Mouse (Mus musculus): ENCODE data around the gene Ess2. TPM values are rescaled to one million over a fixed set of nuclear protein-coding genes. Genes with fewer than 3 reads are reported as not detected.
"Not testable (repeated sequence)": the region's sequence is repeated elsewhere in the genome, so short reads cannot be mapped to it uniquely, and the experiment has no call there.

The Ess2 gene
- polyA plus RNA-seq (2015; fragmentation: Nextera tagmentation; extraction: Ambion mirVana) = 41.8 and 46.2 TPM in 2 replicates

GRCm38 (mm10) chr16:17911052-17911595, at the start of gene Ess2:
Ess2 (minus strand) TSS chr16:17911348.
- Histone ChIP-seq H3K27me3 (replicated peaks; ENCODE audit: control insufficient read depth, insufficient read depth, low read length) (peaks cover 31% of the 10 kb centered on the region), H3K4me1 (ENCODE audit: control insufficient read depth, insufficient read depth, low read depth, low read length) (peaks cover 15% of the 10 kb centered on the region), H3K9me3 (ENCODE audit: control insufficient read depth, low read length) (no peaks in the 10 kb centered on the region), H3K4me3 (ENCODE audit: low read length) (peak within 1 kb of the TSS; percentile 59), H3K36me3 (ENCODE audit: control insufficient read depth, insufficient read depth, low read length) (peaks cover 22% of the 10 kb centered on the region), H3K4me2 (ENCODE audit: low read length) (peak within 1 kb of the TSS; percentile 93), H3K27ac (ENCODE audit: low read depth, low read length) (peak within 1 kb of the TSS; percentile 62), H3K9ac (ENCODE audit: low read depth, low read length) (peak within 1 kb of the TSS; percentile 77)
- WGBS = under 1% methylated on average over 35 of the region's 35 CpGs
- ATAC-seq = peak; percentile 95

- H3K9me3 ChIP-seq (ENCODE audit: control insufficient read depth, low read length); H3K4me3 ChIP-seq (ENCODE audit: low read length); H3K27me3 ChIP-seq (replicated peaks; ENCODE audit: control insufficient read depth, insufficient read depth, low read length); H3K4me1 ChIP-seq (ENCODE audit: control insufficient read depth, insufficient read depth, low read depth, low read length); H3K4me2 ChIP-seq (ENCODE audit: low read length); H3K27ac ChIP-seq (ENCODE audit: low read depth, low read length); ATAC-seq; H3K9ac ChIP-seq (ENCODE audit: low read depth, low read length); H3K36me3 ChIP-seq (ENCODE audit: control insufficient read depth, insufficient read depth, low read length): not testable (repeated sequence)
- WGBS = 93% methylated on average over 16 of the region's 17 CpGs
Observed at GRCm38 (mm10) chr16:17956052-17956638, 45.0 kb upstream of the Ess2 start.

DNA sequence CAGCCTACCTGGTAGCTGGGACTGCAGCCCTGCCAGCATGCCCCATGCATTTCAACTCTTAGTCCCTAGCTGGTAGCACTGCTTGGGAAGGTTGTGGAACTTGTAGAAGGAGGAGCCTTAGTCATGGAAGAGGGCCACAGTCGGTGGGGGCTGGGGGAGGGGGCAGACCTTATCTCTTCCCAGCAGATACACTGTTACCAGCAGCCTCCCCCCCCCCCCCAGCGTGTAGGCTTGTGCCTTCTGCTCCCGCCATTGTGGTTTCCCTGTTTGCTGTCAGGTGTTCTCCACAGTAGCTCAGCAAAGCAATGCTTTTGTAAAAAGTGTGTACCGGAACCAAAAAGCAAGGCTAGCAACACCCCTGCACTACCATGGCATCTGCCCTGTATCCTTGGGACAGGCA, 40.5 kb upstream of the Ess2 start:
- 87% methylated on average over 3 of the region's 4 CpGs for WGBS
- H3K4me3 ChIP-seq (ENCODE audit: low read length) = no peak overlapping the region
- H3K4me2 ChIP-seq (ENCODE audit: low read length) = no peak overlapping the region
- ATAC-seq = no peak
- no peaks in the 10 kb centered on the region for H3K9me3 ChIP-seq (ENCODE audit: control insufficient read depth, low read length)
- no peak overlapping the region for H3K27ac ChIP-seq (ENCODE audit: low read depth, low read length)
- H3K9ac ChIP-seq (ENCODE audit: low read depth, low read length) = no peak overlapping the region
- no peaks in the 10 kb centered on the region for H3K36me3 ChIP-seq (ENCODE audit: control insufficient read depth, insufficient read depth, low read length)
- no peaks in the 10 kb centered on the region for H3K27me3 ChIP-seq (replicated peaks; ENCODE audit: control insufficient read depth, insufficient read depth, low read length)
- H3K4me1 ChIP-seq (ENCODE audit: control insufficient read depth, insufficient read depth, low read depth, low read length) = no peaks in the 10 kb centered on the region; the same call in 1 of the 2 replicates

DNA sequence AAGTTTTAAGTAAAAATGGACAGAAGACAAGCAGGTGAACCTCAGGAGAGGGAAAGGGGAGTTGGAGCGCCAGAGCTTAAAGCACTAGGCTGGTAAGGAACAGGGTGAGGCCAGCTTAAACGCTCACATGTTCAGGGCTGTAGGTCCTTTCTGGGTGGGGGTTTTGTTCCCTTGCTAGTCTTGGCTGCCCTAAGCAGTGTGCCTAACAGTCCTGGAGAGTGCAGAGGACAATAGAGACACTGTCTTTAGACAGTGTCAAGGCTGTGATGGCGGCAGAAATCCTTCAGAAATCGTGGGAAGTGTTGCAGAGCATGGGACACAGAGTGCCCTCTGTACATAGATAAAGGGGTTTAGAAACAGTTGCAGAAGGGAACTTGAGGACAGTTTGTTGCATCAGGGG, 38.9 kb upstream of the Ess2 start:
- Histone ChIP-seq H3K9me3 (ENCODE audit: control insufficient read depth, low read length) (no peaks in the 10 kb centered on the region), H3K36me3 (ENCODE audit: control insufficient read depth, insufficient read depth, low read length) (no peaks in the 10 kb centered on the region), H3K4me2 (ENCODE audit: low read length) (no peak overlapping the region), H3K27ac (ENCODE audit: low read depth, low read length) (no peak overlapping the region), H3K9ac (ENCODE audit: low read depth, low read length) (no peak overlapping the region), H3K4me1 (ENCODE audit: control insufficient read depth, insufficient read depth, low read depth, low read length) (no peaks in the 10 kb centered on the region; the same call in 1 of the 2 replicates), H3K4me3 (ENCODE audit: low read length) (no peak overlapping the region), H3K27me3 (replicated peaks; ENCODE audit: control insufficient read depth, insufficient read depth, low read length) (no peaks in the 10 kb centered on the region)
- 32% methylated on average over 4 of the region's 4 CpGs for WGBS
- ATAC-seq = 0 out of 2 replicates have a peak, but pooled peaks have one; percentile 42

- Histone ChIP-seq H3K4me2 (ENCODE audit: low read length) (no peak overlapping the region), H3K4me3 (ENCODE audit: low read length) (no peak overlapping the region), H3K4me1 (ENCODE audit: control insufficient read depth, insufficient read depth, low read depth, low read length) (no peaks in the 10 kb centered on the region; the same call in 1 of the 2 replicates), H3K27ac (ENCODE audit: low read depth, low read length) (no peak overlapping the region), H3K9ac (ENCODE audit: low read depth, low read length) (no peak overlapping the region), H3K36me3 (ENCODE audit: control insufficient read depth, insufficient read depth, low read length) (no peaks in the 10 kb centered on the region), H3K27me3 (replicated peaks; ENCODE audit: control insufficient read depth, insufficient read depth, low read length) (no peaks in the 10 kb centered on the region), H3K9me3 (ENCODE audit: control insufficient read depth, low read length) (no peaks in the 10 kb centered on the region)
- WGBS = 24% methylated on average over 2 of the region's 2 CpGs
- peak; percentile 60 for ATAC-seq
Observed at GRCm38 (mm10) chr16:17949421-17949877, 38.3 kb upstream of the Ess2 start.

GRCm38 (mm10) chr16:17945081-17945831, 34.1 kb upstream of the Ess2 start:
- Histone ChIP-seq H3K9me3 (ENCODE audit: control insufficient read depth, low read length) (no peaks in the 10 kb centered on the region), H3K9ac (ENCODE audit: low read depth, low read length) (peak overlapping the region; percentile 13; the same call in 1 of the 2 replicates), H3K27me3 (replicated peaks; ENCODE audit: control insufficient read depth, insufficient read depth, low read length) (no peaks in the 10 kb centered on the region), H3K27ac (ENCODE audit: low read depth, low read length) (no peak overlapping the region), H3K4me3 (ENCODE audit: low read length) (no peak overlapping the region), H3K4me1 (ENCODE audit: control insufficient read depth, insufficient read depth, low read depth, low read length) (no peaks in the 10 kb centered on the region; the same call in 1 of the 2 replicates), H3K4me2 (ENCODE audit: low read length) (no peak overlapping the region), H3K36me3 (ENCODE audit: control insufficient read depth, insufficient read depth, low read length) (no peaks in the 10 kb centered on the region)
- ATAC-seq = no peak
- WGBS = 61% methylated on average over 7 of the region's 7 CpGs

DNA sequence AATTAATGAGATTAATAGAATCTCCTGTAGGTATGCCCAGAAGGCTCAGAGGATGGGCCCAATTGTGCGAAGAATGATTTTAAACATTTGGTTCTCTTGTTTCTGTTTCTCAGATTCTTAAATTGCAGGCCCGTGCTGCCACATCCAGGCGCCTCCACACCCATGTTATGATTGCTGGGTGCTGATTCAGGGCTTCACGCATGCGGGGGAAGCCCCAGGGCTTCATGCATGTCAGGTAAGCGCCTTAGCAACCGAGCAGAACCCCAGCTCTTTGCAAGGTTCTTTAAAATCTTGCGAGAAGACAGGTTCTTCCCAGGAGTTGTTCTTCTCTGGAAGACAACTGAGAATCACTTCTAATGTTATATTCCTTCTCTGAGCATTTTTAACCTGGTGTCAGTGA, 32.3 kb upstream of the Ess2 start:
- Histone ChIP-seq H3K27ac (ENCODE audit: low read depth, low read length) (no peak overlapping the region), H3K9me3 (ENCODE audit: control insufficient read depth, low read length) (no peaks in the 10 kb centered on the region), H3K27me3 (replicated peaks; ENCODE audit: control insufficient read depth, insufficient read depth, low read length) (no peaks in the 10 kb centered on the region), H3K36me3 (ENCODE audit: control insufficient read depth, insufficient read depth, low read length) (no peaks in the 10 kb centered on the region), H3K9ac (ENCODE audit: low read depth, low read length) (no peak overlapping the region), H3K4me3 (ENCODE audit: low read length) (no peak overlapping the region), H3K4me2 (ENCODE audit: low read length) (no peak overlapping the region), H3K4me1 (ENCODE audit: control insufficient read depth, insufficient read depth, low read depth, low read length) (no peaks in the 10 kb centered on the region; the same call in 1 of the 2 replicates)
- 63% methylated on average over 8 of the region's 8 CpGs for WGBS
- no peak for ATAC-seq

DNA sequence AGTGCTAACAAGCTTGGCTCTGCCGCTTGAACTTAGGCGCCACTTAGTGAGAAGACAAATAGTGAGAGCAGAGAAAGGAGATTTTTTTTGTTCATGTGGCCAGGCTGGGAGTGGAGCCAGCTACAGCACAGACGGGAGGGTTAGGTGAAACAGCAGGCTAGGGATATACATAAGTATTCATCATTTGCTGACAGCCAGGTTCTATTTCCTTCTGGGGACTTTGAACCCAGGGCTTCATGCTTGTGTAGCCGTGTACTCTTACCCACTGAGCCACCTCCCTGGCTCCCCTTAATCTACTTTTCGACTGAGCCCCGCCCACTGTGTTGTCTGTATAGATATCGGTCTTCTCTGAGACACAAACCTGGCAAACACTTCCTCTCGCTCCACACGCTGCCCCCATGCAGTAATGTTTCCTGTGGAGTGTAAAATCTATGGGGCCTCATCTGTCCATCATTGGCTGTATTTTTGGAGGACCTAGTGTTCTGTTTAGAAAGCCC, 28.2 kb upstream of the Ess2 start:
- no peaks in the 10 kb centered on the region; the same call in 1 of the 2 replicates for H3K4me1 ChIP-seq (ENCODE audit: control insufficient read depth, insufficient read depth, low read depth, low read length)
- H3K36me3 ChIP-seq (ENCODE audit: control insufficient read depth, insufficient read depth, low read length) = no peaks in the 10 kb centered on the region
- H3K4me2 ChIP-seq (ENCODE audit: low read length) = no peak overlapping the region
- no peaks in the 10 kb centered on the region for H3K27me3 ChIP-seq (replicated peaks; ENCODE audit: control insufficient read depth, insufficient read depth, low read length)
- no peak overlapping the region for H3K9ac ChIP-seq (ENCODE audit: low read depth, low read length)
- H3K4me3 ChIP-seq (ENCODE audit: low read length) = no peak overlapping the region
- peak; percentile 73 for ATAC-seq
- H3K27ac ChIP-seq (ENCODE audit: low read depth, low read length) = no peak overlapping the region
- H3K9me3 ChIP-seq (ENCODE audit: control insufficient read depth, low read length) = no peaks in the 10 kb centered on the region
- WGBS = 36% methylated on average over 9 of the region's 9 CpGs

DNA sequence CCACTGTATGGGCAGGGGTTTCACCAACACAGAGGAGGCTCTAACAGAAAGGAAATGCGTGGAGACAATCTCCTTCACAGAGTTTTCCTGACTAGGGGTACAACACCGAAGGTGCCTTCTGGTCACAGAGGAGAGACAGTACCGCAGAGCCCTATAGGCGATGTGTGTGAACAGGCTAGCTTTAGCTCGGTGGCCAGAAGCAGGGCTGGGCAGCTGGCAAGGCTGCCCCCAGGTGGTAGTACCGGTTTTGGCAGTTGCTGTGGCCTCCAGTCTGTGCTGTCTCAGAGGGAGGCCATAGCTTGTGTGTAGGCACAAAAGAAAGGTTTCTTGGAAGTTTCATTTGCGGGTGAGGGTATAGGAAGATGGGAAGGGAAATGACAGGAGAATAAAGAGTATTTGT, 27.7 kb upstream of the Ess2 start:
- peak; percentile 85 for ATAC-seq

More for the DNA sequence above, 27.7 kb upstream of the Ess2 start:
- Histone ChIP-seq H3K4me1 (ENCODE audit: control insufficient read depth, insufficient read depth, low read depth, low read length) (no peaks in the 10 kb centered on the region; the same call in 1 of the 2 replicates), H3K36me3 (ENCODE audit: control insufficient read depth, insufficient read depth, low read length) (no peaks in the 10 kb centered on the region), H3K4me3 (ENCODE audit: low read length) (no peak overlapping the region), H3K4me2 (ENCODE audit: low read length) (no peak overlapping the region), H3K9me3 (ENCODE audit: control insufficient read depth, low read length) (no peaks in the 10 kb centered on the region), H3K27ac (ENCODE audit: low read depth, low read length) (no peak overlapping the region), H3K9ac (ENCODE audit: low read depth, low read length) (no peak overlapping the region), H3K27me3 (replicated peaks; ENCODE audit: control insufficient read depth, insufficient read depth, low read length) (no peaks in the 10 kb centered on the region)
- WGBS = 13% methylated on average over 7 of the region's 7 CpGs
